Mouse (Mus musculus): Measurements from ENCODE around the gene 1700024B05Rik. TPM values are rescaled to one million over a fixed set of nuclear protein-coding genes. Genes with fewer than 3 reads are reported as not detected.

1700024B05Rik gene
- polyA plus RNA-seq (2012; rRNA removed): not detected in 2 replicates

DNA sequence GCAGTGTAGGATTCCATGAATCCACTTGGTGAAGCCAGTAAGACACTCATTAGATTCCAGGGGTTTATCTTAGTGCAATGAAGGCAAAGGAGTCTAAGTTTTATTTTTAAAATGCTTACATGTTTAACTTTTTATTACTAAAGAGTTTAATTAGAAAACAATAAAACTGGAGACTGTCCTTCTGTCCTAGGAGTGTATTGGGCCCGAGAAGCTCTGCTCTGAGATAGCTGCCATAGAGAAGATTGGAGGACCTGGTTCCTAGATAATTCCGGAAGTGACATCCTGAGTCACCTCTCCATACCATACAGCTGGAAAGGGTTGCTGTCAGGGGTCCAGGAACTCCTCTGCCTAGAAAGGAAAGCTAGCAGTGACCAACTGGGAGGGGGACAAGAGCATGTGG, at the start of gene 1700024B05Rik:
Gene 1700024B05Rik, plus strand, starts transcription at position 301 of the 400 bp plus-strand sequence.

DNA sequence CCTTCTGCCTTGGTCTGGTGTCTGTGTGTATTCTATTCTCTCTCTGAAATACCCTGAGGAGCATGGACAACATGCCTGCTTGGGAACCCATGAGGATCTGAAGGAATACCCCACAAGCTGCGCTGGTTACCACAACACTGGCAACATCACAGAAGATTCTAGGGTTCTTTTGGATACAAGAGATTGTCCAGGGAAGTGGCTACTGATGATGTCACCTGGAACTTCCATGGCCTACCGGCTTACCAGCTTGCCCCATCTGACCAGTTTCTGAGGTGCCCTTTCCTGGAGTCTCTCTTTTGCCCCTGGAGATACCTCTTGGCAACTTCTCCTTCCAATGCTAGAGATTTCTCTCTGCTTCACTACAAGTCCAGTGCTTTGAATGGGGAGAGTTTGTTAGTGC, 36.6 kb upstream of the 1700024B05Rik start, which contains the start of gene Gm7980:
Gene Gm7980, minus strand, starts transcription at position 101 of the 400 bp plus-strand sequence.

DNA sequence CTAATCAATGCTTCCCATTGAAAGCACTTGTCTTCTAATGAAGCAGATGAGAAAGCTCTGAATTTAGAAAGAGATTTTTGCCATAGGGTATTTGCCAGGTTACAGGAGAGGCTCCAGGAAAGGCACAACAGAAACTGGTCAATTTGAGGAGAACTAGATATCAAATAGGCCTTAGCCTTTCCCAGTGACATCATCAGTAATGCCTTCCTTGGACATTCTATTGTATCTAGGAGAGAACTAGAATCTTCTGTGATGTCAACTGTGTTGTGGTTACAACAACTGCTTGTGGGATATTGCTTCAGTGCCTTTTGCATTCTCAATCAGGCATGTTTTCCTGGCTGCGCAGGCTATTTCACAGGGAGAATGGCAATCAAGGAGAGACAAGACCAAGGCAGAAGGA, 19.1 kb upstream of the 1700024B05Rik start, which contains the start of gene 1700049E17Rik1:
Gene 1700049E17Rik1, plus strand, starts transcription at position 301 of the 400 bp plus-strand sequence.

GRCm38 (mm10) chr14:41967827-41968226, 24.0 kb downstream of the 1700024B05Rik start, which contains the start of gene Gm6401:
TSS of gene Gm6401 (minus strand) at chr14:41967927.

DNA sequence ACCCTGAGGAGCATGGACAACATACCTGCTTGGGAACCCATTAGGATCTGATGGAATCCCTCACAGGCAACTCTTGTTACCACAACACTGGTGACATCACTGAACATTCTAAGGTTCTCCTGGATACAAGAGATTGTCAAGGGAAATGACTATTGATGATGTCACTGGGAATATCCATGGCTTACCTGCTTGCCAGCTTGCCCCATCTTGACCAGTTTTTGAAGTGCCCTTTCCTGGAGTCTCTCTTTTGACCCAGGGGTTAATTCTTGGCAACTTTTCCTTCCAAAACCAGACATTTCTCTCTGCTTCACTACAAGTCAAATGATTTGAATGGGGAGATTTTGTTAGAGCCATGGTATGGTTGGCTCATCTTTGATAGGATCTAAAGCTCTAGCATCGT, 39.4 kb downstream of the 1700024B05Rik start, which contains the start of gene Gm3543:
Gene Gm3543, minus strand, starts transcription at position 101 of the 400 bp plus-strand sequence.

Other genes starting within 250 kb of the 1700024B05Rik start
- gene Gm8068, start 242.1 kb upstream of the 1700024B05Rik start, polyA plus RNA-seq (2012; rRNA removed): not detected in 2 replicates
- gene Gm7929, start 193.4 kb upstream of the 1700024B05Rik start, polyA plus RNA-seq (2012; rRNA removed): not detected in 2 replicates
- not detected in 2 replicates for gene Gm47189, start 171.6 kb upstream of the 1700024B05Rik start, polyA plus RNA-seq (2012; rRNA removed)
- gene Gm7980, start 36.7 kb upstream of the 1700024B05Rik start, polyA plus RNA-seq (2012; rRNA removed): not detected in 2 replicates
- gene 1700049E17Rik1, start 19.0 kb upstream of the 1700024B05Rik start, polyA plus RNA-seq (2012; rRNA removed): not detected in 2 replicates
- gene Gm6401, start 23.9 kb downstream of the 1700024B05Rik start, polyA plus RNA-seq (2012; rRNA removed): not detected in 2 replicates
- gene Gm3543, start 39.3 kb downstream of the 1700024B05Rik start, polyA plus RNA-seq (2012; rRNA removed): not detected in 2 replicates
- gene Gm7951, start 173.4 kb downstream of the 1700024B05Rik start, polyA plus RNA-seq (2012; rRNA removed): not detected in 2 replicates
- gene Gm17027, start 218.6 kb downstream of the 1700024B05Rik start, polyA plus RNA-seq (2012; rRNA removed): not detected in 2 replicates
- gene Gm3573, start 246.8 kb downstream of the 1700024B05Rik start, polyA plus RNA-seq (2012; rRNA removed): not detected in 2 replicates

Data from colon, adult 2 months (tissue).